Mouse (Mus musculus) stomach, embryonic 16.5 days (tissue): ENCODE results near the gene Lnpep. TPM values are rescaled to one million over a fixed set of nuclear protein-coding genes. Genes with fewer than 3 reads are reported as not detected.

Experiments
- ATAC-seq: fragments of 200-750 bp; cut with Nextera tagmentation; 2 replicates; pipeline ENCODE4 v1.8.0; 2017; ENCODE audit warnings: moderate number of reproducible peaks, moderate TSS enrichment; ENCODE audit not compliant: insufficient read depth, low FRiP score
- H3K27ac ChIP-seq: fragments of 300-500 bp; sonication (generic); 2 replicates; pipeline ENCODE4 v1.5.1; 2014; ENCODE audit warnings: low read length
- H3K27me3 ChIP-seq: fragments of 300-500 bp; sonication (generic); 2 replicates; pipeline ENCODE4 v1.6.1; 2014; ENCODE audit warnings: low read length, control low read depth, mixed read lengths; ENCODE audit not compliant: control insufficient read depth, insufficient read depth
- H3K36me3 ChIP-seq: fragments of 300-500 bp; sonication (generic); 2 replicates; pipeline ENCODE4 v1.6.1; 2014; ENCODE audit warnings: low read length; ENCODE audit not compliant: control insufficient read depth, insufficient read depth
- H3K4me1 ChIP-seq: fragments of 300-500 bp; sonication (generic); 2 replicates; pipeline ENCODE4 v1.6.1; 2014; ENCODE audit warnings: low read length, control low read depth, mixed read lengths; ENCODE audit not compliant: control insufficient read depth, insufficient read depth
- H3K4me2 ChIP-seq: fragments of 300-500 bp; sonication (generic); 2 replicates; pipeline ENCODE4 v1.6.1; 2014; ENCODE audit warnings: low read depth, low read length, mixed read lengths
- H3K4me3 ChIP-seq: fragments of 300-500 bp; sonication (generic); replicated peaks from 2 replicates; pipeline ENCODE4 v1.5.1; 2014; ENCODE audit warnings: mild to moderate bottlenecking, low read length
- H3K9ac ChIP-seq: fragments of 300-500 bp; sonication (generic); 2 replicates; pipeline ENCODE4 v1.6.1; 2014; ENCODE audit warnings: low read length
- H3K9me3 ChIP-seq: fragments of 300-500 bp; sonication (generic); replicated peaks from 2 replicates; pipeline ENCODE4 v1.6.1; 2016; ENCODE audit warnings: low read length, control low read depth; ENCODE audit not compliant: control insufficient read depth
- WGBS: fragments of 180-500 bp; shearing (Covaris S2); extraction: QIAGEN DNeasy Blood & Tissue Kit; methylation state at CpG from one replicate; pipeline ENCODE4 v1.1.7; 2014; 5-methylcytosine and 5-hydroxymethylcytosine counted together
- polyA plus RNA-seq: library from polyadenylated mRNA; unstranded; fragments of >200 nt; fragmentation: Nextera tagmentation; extraction: Ambion mirVana; gene quantifications from 2 replicates; pipeline ENCODE4 v1.2.1, GENCODE M21; 2015

Gene Lnpep
- polyA plus RNA-seq, 1 experiment from 2014 or later, result 10.1 TPM

DNA sequence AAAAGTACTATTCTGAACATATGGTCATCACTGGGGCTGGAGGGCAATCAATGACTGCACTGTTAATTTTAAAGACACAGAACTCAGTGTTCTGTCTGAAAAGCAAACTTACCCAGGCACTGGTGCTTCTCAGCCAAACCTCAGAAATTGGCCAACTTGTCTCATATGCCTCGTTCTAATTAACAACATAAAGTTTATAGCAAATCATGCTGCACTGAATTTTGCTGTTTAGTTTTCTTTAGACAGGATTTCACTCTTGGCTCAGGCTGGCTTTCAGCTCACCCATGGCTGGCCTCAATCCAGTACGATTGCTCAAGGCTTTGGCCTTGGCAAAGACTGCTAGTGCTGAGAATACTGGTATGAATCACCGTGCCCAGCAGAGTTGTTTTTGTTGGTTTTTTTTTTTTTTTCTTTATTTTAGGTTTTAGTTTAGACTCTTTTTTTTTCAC, 24.0 kb downstream of the Lnpep start:
- Histone ChIP-seq H3K9me3 (no peaks in the 10 kb centered on the region), H3K4me3 (no peak overlapping the region), H3K27me3 (no peaks in the 10 kb centered on the region), H3K27ac (peak overlapping the region; percentile 60), H3K4me2 (no peak overlapping the region), H3K36me3 (no peaks in the 10 kb centered on the region), H3K9ac (no peak overlapping the region), H3K4me1 (peaks cover 10% of the 10 kb centered on the region)
- no peak for ATAC-seq
- WGBS, result 28% methylated on average over 3 of the region's 3 CpGs

DNA sequence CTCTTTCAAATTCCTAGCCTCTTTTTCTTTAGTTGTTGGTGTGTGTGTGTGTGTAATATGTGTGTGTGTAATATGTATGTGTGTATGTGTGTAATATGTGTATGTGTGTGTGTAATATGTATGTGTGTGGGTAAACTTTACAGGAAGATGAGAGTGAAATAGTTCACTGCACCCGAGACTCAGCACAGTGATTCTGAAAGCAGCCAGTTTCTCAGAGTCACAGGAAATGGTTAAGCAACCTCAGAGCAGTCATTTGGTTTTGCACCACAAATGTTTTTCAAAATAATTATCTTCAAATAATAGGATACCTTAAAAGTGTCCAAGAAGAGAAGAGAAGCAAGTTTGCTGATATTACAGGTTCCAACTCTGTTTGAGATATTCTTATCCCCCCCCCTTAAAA, 24.8 kb downstream of the Lnpep start:
- Histone ChIP-seq H3K27me3 (no peaks in the 10 kb centered on the region), H3K9me3 (no peaks in the 10 kb centered on the region)
- WGBS, result 70% methylated on average over 1 of the region's 1 CpGs

DNA sequence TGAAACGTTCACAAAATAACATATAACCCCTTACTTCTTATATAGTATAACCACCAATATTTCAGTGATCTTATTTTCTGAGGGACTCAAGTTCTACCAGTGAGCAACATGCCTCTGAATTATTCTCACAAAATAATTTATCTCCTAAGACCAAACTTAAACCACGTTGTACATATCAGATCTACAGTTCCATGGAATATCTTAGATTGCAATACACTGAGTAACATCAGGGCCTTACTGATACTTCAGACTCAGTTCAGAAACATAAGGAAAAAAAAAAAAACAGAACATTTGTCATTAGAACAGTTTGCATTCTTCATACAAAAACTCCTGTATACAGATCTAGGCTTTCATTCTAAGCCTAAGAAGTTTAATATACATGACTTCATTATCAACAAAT, 26.5 kb downstream of the Lnpep start:
- 85% methylated on average over 2 of the region's 2 CpGs for WGBS
- Histone ChIP-seq H3K36me3 (no peaks in the 10 kb centered on the region), H3K4me1 (peaks cover 10% of the 10 kb centered on the region), H3K4me3 (no peak overlapping the region), H3K9ac (no peak overlapping the region), H3K9me3 (no peaks in the 10 kb centered on the region), H3K4me2 (no peak overlapping the region), H3K27ac (no peak overlapping the region), H3K27me3 (no peaks in the 10 kb centered on the region)
- no peak for ATAC-seq

More for the DNA sequence above, 24.8 kb downstream of the Lnpep start:
- no peak overlapping the region for H3K9ac ChIP-seq
- peaks cover 10% of the 10 kb centered on the region for H3K4me1 ChIP-seq
- no peak for ATAC-seq
- no peak overlapping the region for H3K27ac ChIP-seq
- no peak overlapping the region for H3K4me3 ChIP-seq
- H3K36me3 ChIP-seq, result no peaks in the 10 kb centered on the region
- H3K4me2 ChIP-seq, result no peak overlapping the region

DNA sequence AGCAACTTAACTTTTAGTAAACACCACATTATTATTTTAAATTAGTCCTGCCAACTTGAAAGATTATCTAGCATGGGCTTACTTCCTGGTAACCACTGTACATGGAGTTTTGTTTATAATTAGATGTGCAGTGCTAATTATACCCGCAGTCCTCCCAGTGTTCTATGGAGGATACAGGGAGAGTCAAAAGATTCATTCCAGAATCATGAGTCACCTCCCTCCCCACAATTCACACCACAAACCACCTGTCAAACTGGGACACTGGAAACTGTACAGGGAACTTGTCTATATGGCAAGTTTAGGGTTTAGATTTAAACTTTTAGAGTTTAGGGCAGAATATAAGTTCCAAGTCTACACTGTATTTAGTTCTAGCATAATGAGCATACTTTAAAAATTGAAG, 31.9 kb downstream of the Lnpep start:
- Histone ChIP-seq H3K9me3 (no peaks in the 10 kb centered on the region), H3K36me3 (no peaks in the 10 kb centered on the region), H3K27ac (no peak overlapping the region), H3K4me2 (no peak overlapping the region), H3K9ac (no peak overlapping the region), H3K27me3 (no peaks in the 10 kb centered on the region), H3K4me3 (no peak overlapping the region), H3K4me1 (peaks cover 4% of the 10 kb centered on the region; the same call in 1 of the 2 replicates)
- WGBS, result 59% methylated on average over 1 of the region's 1 CpGs
- no peak for ATAC-seq

DNA sequence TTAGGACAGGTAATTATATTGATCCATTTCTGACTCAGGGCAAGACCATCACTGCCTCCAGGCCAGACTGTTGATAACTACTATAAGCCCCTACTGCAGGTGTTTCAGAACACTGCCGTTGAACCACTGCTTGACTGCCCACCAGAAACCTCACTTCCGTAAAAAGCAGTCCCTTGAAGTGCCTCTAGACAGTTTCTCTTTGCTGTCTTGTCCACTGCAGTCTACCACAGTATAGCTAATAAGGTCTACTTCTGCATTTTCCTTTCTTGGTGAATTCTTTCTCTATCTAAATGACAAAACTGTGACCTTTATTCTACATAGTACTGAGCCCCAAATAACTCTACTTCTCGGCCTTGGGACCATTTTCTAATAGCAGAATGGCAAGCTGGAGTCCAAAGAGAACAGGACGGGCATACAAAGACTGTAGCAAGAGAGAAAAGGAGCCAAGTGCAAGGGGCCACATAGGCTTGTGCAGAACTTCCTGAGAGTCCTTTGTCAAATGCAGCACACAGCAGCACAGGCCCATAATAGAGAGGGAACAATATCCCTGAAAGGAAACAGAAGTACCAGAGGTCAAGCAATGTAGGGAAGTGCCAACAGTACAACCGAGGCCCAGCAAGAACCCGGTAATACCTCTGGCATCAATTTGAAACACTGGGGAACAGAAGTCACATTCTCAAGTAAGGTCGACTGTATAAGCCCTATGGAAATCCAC, 37.4 kb downstream of the Lnpep start:
- Histone ChIP-seq H3K4me2 (no peak overlapping the region), H3K9ac (no peak overlapping the region), H3K27me3 (no peaks in the 10 kb centered on the region), H3K27ac (no peak overlapping the region), H3K4me1 (no peaks in the 10 kb centered on the region), H3K36me3 (no peaks in the 10 kb centered on the region), H3K4me3 (no peak overlapping the region), H3K9me3 (no peaks in the 10 kb centered on the region)
- 76% methylated on average over 7 of the region's 7 CpGs for WGBS
- no peak for ATAC-seq

DNA sequence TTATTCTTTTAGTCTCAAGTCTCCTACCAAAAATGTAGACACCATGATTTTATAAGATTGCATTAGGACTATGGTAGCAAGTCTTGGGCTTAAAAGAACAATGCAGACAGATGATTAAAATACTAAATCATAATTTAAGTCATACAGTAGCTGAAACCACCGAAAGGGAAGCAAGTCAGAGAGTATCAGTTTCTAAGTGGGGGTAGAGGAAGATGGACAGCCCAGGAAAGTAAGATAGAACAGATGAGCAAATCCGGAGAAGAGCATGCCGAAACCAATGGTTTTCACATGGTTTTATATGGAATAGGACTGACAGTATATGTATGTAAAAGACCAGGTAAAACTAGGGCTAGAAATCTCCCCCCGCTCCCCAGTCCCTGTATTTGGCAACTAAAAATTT, 39.7 kb downstream of the Lnpep start:
- Histone ChIP-seq H3K36me3 (no peaks in the 10 kb centered on the region), H3K4me2 (no peak overlapping the region)
- WGBS, result 79% methylated on average over 4 of the region's 4 CpGs

DNA sequence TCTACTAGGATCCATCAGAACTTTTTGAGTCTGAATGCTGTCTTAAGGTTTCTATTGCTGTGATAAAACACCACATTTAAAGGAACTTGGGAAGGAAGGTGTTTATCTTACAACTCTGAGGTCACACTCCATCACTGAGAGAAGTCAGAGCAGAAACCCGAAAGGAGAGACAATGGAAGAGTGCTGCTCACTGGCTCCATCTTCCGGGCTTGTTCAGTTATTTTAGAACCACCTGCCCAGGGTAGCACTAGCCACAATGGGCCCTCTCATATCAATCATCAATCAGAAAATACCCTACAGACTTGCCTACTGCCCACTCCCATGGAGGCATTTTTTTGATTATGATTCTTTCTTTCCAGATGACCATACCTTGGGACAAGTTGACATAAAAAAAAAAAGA, 41.0 kb downstream of the Lnpep start:
- H3K4me3 ChIP-seq, result no peak overlapping the region
- no peak overlapping the region for H3K9ac ChIP-seq
- no peaks in the 10 kb centered on the region for H3K27me3 ChIP-seq
- 54% methylated on average over 2 of the region's 2 CpGs for WGBS
- no peak overlapping the region for H3K4me2 ChIP-seq
- no peaks in the 10 kb centered on the region for H3K36me3 ChIP-seq
- H3K4me1 ChIP-seq, result no peaks in the 10 kb centered on the region
- no peak for ATAC-seq
- no peak overlapping the region for H3K27ac ChIP-seq
- no peaks in the 10 kb centered on the region for H3K9me3 ChIP-seq

More for the DNA sequence above, 39.7 kb downstream of the Lnpep start:
- no peak overlapping the region for H3K27ac ChIP-seq
- H3K9me3 ChIP-seq, result no peaks in the 10 kb centered on the region
- H3K9ac ChIP-seq, result no peak overlapping the region
- no peak overlapping the region for H3K4me3 ChIP-seq
- no peaks in the 10 kb centered on the region for H3K27me3 ChIP-seq
- H3K4me1 ChIP-seq, result no peaks in the 10 kb centered on the region
- ATAC-seq, result no peak

DNA sequence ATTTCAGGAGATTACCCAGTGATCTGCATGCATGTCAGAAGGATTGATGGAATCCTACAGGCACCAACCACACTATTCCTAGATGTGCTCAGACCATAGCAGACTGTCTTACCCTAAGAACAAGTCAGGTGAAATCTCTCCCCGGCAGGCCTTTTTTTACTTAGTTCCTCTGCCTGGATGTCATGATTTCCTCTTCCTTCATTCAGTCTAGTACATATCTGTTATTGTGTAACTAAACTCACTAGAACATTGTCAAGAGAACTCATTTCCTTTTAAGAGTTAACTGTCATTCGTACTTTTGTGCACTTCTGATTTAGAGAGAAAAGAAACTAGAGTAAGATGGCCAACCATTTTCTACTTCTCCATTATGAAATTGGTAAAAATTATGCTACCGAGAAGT, 43.6 kb downstream of the Lnpep start:
- H3K9me3 ChIP-seq, result no peaks in the 10 kb centered on the region
- ATAC-seq, result no peak
- no peak overlapping the region for H3K9ac ChIP-seq
- H3K27ac ChIP-seq, result no peak overlapping the region
- no peaks in the 10 kb centered on the region for H3K27me3 ChIP-seq
- no peaks in the 10 kb centered on the region for H3K4me1 ChIP-seq
- H3K4me3 ChIP-seq, result no peak overlapping the region
- WGBS, result 87% methylated on average over 3 of the region's 3 CpGs
- H3K4me2 ChIP-seq, result no peak overlapping the region
- H3K36me3 ChIP-seq, result no peaks in the 10 kb centered on the region

DNA sequence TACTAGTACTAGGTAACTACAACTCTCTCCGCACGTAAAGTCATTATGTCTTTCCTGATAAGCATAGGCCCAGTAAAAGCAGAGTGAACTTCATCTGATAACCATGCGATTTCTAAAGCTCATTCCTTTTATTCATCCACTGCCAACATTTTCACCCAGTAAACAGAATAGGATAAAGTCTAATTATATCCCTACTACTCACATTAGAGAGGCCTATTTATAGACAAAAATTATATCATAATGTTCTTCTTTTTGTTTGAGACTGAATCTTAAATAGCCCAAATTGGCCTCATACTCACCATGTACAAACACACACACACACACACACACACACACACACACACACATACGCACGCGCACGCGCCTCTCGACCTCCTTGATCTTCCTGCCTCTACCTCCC, 48.5 kb downstream of the Lnpep start:
- Histone ChIP-seq H3K36me3 (0 out of 2 replicates have a peak, but pooled peaks cover 6% of the 10 kb centered on the region), H3K4me1 (no peaks in the 10 kb centered on the region), H3K27me3 (no peaks in the 10 kb centered on the region)

More for the DNA sequence above, 48.5 kb downstream of the Lnpep start:
- Histone ChIP-seq H3K27ac (no peak overlapping the region), H3K9ac (no peak overlapping the region), H3K4me3 (no peak overlapping the region), H3K4me2 (no peak overlapping the region), H3K9me3 (no peaks in the 10 kb centered on the region)
- ATAC-seq, result no peak
- WGBS, result 88% methylated on average over 9 of the region's 9 CpGs
